ENCODE assay signal across 11 mouse cellular contexts in the genomic region with DNA sequence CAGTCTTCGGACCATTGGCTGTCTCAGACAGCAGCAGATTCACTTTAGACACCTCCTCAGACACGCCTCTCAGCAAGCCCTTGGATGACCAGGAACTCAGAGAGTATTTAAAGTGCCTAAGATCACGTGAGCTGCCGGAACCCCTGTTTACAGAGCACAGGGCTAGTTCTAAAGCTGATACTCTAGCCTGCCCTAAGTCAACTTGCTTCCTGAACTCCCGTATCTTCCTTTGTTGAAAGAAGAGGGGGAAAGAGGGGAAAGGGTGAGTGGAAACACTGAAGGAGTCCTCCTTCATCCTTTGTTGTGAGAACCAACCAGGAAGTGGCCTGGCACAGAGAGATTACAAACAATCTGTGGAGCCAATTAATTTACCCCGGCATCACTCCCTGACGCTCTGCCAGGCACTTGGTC. TPM values are rescaled to one million over a fixed set of nuclear protein-coding genes. Genes with fewer than 3 reads are reported as not detected.
A peak's percentile ranks its signal among the peaks of the same experiment; 100 is the strongest.
DNase-seq lines count a peak whose midpoint lies in the region; ATAC-seq lines count a peak whose summit lies in the region.
"Had no signal": no experiment of that assay in that cellular context is flagged by ENCODE, and none has a peak within 500 bp of the region (broad histone marks: within the 10 kb centered on the region; RNA-seq: fewer than 3 reads in every experiment).

No protein-coding gene starts in this region.

- WGBS in heart, embryonic 14.5 days, result 30% methylated on average over 7 of the region's 7 CpGs
- 33% methylated on average over 7 of the region's 7 CpGs for WGBS in liver, embryonic 11.5 days
- WGBS in forebrain, embryonic 14.5 days, result 80% methylated on average over 7 of the region's 7 CpGs

- H3K9ac ChIP-seq in heart, embryonic 14.5 days (ENCODE audit: low read length), result no peak overlapping the region
- no peak overlapping the region for H3K9ac ChIP-seq in liver, embryonic 11.5 days (ENCODE audit: low read depth, low read length)
- H3K9ac ChIP-seq in forebrain, embryonic 14.5 days (ENCODE audit: low read length), result no peak overlapping the region
- H3K9ac ChIP-seq: forebrain, embryonic 13.5 days had no signal

- peak overlapping the region; percentile 11 to 75 for H3K27ac ChIP-seq in heart, embryonic 14.5 days (replicated peaks in 1 of 2; ENCODE audit: control insufficient read depth in 1 of 2, insufficient read depth in 1 of 2, low read depth in 2 of 2, low read length in 2 of 2)
- H3K27ac ChIP-seq in liver, embryonic 11.5 days (ENCODE audit: low read depth, low read length), result peak overlapping the region; percentile 64; the same call in 1 of the 2 replicates
- no peak overlapping the region for H3K27ac ChIP-seq in forebrain, embryonic 14.5 days (ENCODE audit: low read depth, low read length)
- H3K27ac ChIP-seq: embryonic facial prominence, embryonic 10.5 days; forebrain, embryonic 13.5 days had no signal

- no peak overlapping the region for H3K4me3 ChIP-seq in heart, embryonic 14.5 days (ENCODE audit: control insufficient read depth in 1 of 2, insufficient read depth in 1 of 2, low read depth in 1 of 2, low read length in 2 of 2)
- no peak overlapping the region for H3K4me3 ChIP-seq in liver, embryonic 11.5 days (ENCODE audit: low read depth, low read length)
- no peak overlapping the region for H3K4me3 ChIP-seq in forebrain, embryonic 14.5 days (ENCODE audit: low read depth, low read length)
- H3K4me3 ChIP-seq: embryonic facial prominence, embryonic 10.5 days; forebrain, embryonic 13.5 days had no signal

- H3K9me3 ChIP-seq in heart, embryonic 14.5 days (ENCODE audit: control insufficient read depth, low read length), result no peaks in the 10 kb centered on the region
- H3K9me3 ChIP-seq in liver, embryonic 11.5 days (ENCODE audit: control insufficient read depth, low read length), result no peaks in the 10 kb centered on the region
- no peaks in the 10 kb centered on the region for H3K9me3 ChIP-seq in forebrain, embryonic 14.5 days (replicated peaks; ENCODE audit: control insufficient read depth, low read length)
- H3K9me3 ChIP-seq: embryonic facial prominence, embryonic 10.5 days; forebrain, embryonic 13.5 days had no signal

- H3K36me3 ChIP-seq in heart, embryonic 14.5 days (ENCODE audit: control insufficient read depth, insufficient read depth, low read length), result no peaks in the 10 kb centered on the region
- no peaks in the 10 kb centered on the region for H3K36me3 ChIP-seq in liver, embryonic 11.5 days (ENCODE audit: control insufficient read depth, insufficient read depth, low read length)
- no peaks in the 10 kb centered on the region for H3K36me3 ChIP-seq in forebrain, embryonic 14.5 days (ENCODE audit: control insufficient read depth, insufficient read depth, low read length)
- H3K36me3 ChIP-seq: embryonic facial prominence, embryonic 10.5 days had no signal

- peaks cover 19 to 24% of the 10 kb centered on the region in 2 experiments for H3K4me1 ChIP-seq in heart, embryonic 14.5 days (ENCODE audit: control insufficient read depth in 2 of 2, insufficient read depth in 2 of 2, low read length in 2 of 2)
- peaks cover 21% of the 10 kb centered on the region for H3K4me1 ChIP-seq in liver, embryonic 11.5 days (replicated peaks; ENCODE audit: control insufficient read depth, insufficient read depth, low read length)
- H3K4me1 ChIP-seq in forebrain, embryonic 14.5 days (ENCODE audit: control insufficient read depth, insufficient read depth, low read length), result no peaks in the 10 kb centered on the region
- H3K4me1 ChIP-seq: forebrain, embryonic 13.5 days had no signal

- peak overlapping the region; percentile 3 for H3K4me2 ChIP-seq in heart, embryonic 14.5 days (ENCODE audit: low read length)
- peak overlapping the region; percentile 3; the same call in 1 of the 2 replicates for H3K4me2 ChIP-seq in liver, embryonic 11.5 days
- H3K4me2 ChIP-seq in forebrain, embryonic 14.5 days (ENCODE audit: low read length), result no peak overlapping the region
- H3K4me2 ChIP-seq: forebrain, embryonic 13.5 days had no signal

- H3K27me3 ChIP-seq in heart, embryonic 14.5 days (ENCODE audit: control insufficient read depth, insufficient read depth, low read length), result no peaks in the 10 kb centered on the region
- no peaks in the 10 kb centered on the region for H3K27me3 ChIP-seq in liver, embryonic 11.5 days (replicated peaks; ENCODE audit: control insufficient read depth, insufficient read depth, low read length)
- no peaks in the 10 kb centered on the region for H3K27me3 ChIP-seq in forebrain, embryonic 14.5 days (replicated peaks; ENCODE audit: control insufficient read depth, insufficient read depth, low read length)
- H3K27me3 ChIP-seq: forebrain, embryonic 13.5 days had no signal

- ATAC-seq in heart, embryonic 14.5 days (ENCODE audit: insufficient number of reproducible peaks, insufficient read depth, low FRiP score, low read depth), result peak; percentile 68
- no peak for ATAC-seq in liver, embryonic 11.5 days (replicated peaks; ENCODE audit: low FRiP score)
- no peak for ATAC-seq in forebrain, embryonic 14.5 days
- ATAC-seq: forebrain, embryonic 13.5 days had no signal

- no peak for DNase-seq in heart, adult 8-10 months (ENCODE audit: low spot score)
- peak; percentile 86 for DNase-seq in R1 (ENCODE audit: low read depth, low spot score)
- peak; percentile 33 for DNase-seq in liver, embryonic 11.5 days (ENCODE audit: low spot score)
- DNase-seq in lung, postnatal 4 days, result peak; percentile 33 to 45
- DNase-seq in thymus, adult 18-20 months, result no peak
- DNase-seq in forebrain, embryonic 14.5 days (ENCODE audit: low spot score), result no peak
- no peak for DNase-seq in layer of hippocampus, postnatal 10 days (ENCODE audit: low spot score in 2 of 2)
- DNase-seq: kidney, adult 8-10 months had no signal

RNA-seq across cellular contexts. Expression of a gene that starts 8.6 kb away (rescaled TPM):
- polyA plus RNA-seq in heart, embryonic 14.5 days (2014; fragmentation: Nextera tagmentation; extraction: Ambion mirVana), result 24.2 and 26.1 TPM in 2 replicates
- 10 to 100 TPM; 15.8 to 19.3 (median 17.6) TPM for total RNA-seq in heart, adult 8-10 months (2022)
- polyA plus RNA-seq in liver, embryonic 11.5 days (2014; fragmentation: Nextera tagmentation; extraction: Ambion mirVana), result 22.2 and 22.7 TPM in 2 replicates
- polyA plus RNA-seq in forebrain, embryonic 14.5 days (2014; fragmentation: Nextera tagmentation; extraction: Ambion mirVana), result 5.0 and 7.2 TPM in 2 replicates
- 10 to 100 TPM; 22.1 to 26.7 TPM for total RNA-seq in layer of hippocampus, postnatal 10 days (2021)

Comparison
In these comparisons a context has a peak if more than half of its experiments do, and no peak if none do; other contexts are left out.
1. DNase-seq: peak in R1 (single experiment), liver, embryonic 11.5 days (single experiment) and lung, postnatal 4 days (2 of 2); none in heart, adult 8-10 months (single experiment), thymus, adult 18-20 months (0 of 2), forebrain, embryonic 14.5 days (single experiment) and layer of hippocampus, postnatal 10 days (0 of 2).